Mouse (Mus musculus) intestine, embryonic 15.5 days (tissue): ENCODE data around the gene Pagr1b. TPM values are rescaled to one million over a fixed set of nuclear protein-coding genes. Genes with fewer than 3 reads are reported as not detected.

Source experiments
- ATAC-seq: fragments of 200-750 bp; cut with Nextera tagmentation; 2 replicates; pipeline ENCODE4 v1.8.0; 2017; ENCODE audit warnings: moderate TSS enrichment, moderate library complexity
- H3K27ac ChIP-seq: fragments of 300-500 bp; sonication (generic); 2 replicates; pipeline ENCODE4 v1.5.1; 2015; ENCODE audit warnings: mild to moderate bottlenecking, inconsistent platforms
- H3K27me3 ChIP-seq: fragments of 300-500 bp; sonication (generic); replicated peaks from 2 replicates; pipeline ENCODE4 v1.6.1; 2015; ENCODE audit warnings: inconsistent platforms
- H3K36me3 ChIP-seq: fragments of 300-500 bp; sonication (generic); 2 replicates; pipeline ENCODE4 v1.6.1; 2015; ENCODE audit warnings: inconsistent platforms
- H3K4me1 ChIP-seq: fragments of 300-500 bp; sonication (generic); replicated peaks from 2 replicates; pipeline ENCODE4 v1.6.1; 2015; ENCODE audit warnings: inconsistent platforms
- H3K4me2 ChIP-seq: fragments of 300-500 bp; sonication (generic); replicated peaks from 2 replicates; pipeline ENCODE4 v1.6.1; 2015; ENCODE audit warnings: mild to moderate bottlenecking, inconsistent platforms
- H3K4me3 ChIP-seq: fragments of 300-500 bp; sonication (generic); replicated peaks from 2 replicates; pipeline ENCODE4 v1.5.1; 2015; ENCODE audit warnings: inconsistent platforms
- H3K9ac ChIP-seq: fragments of 300-500 bp; sonication (generic); 2 replicates; pipeline ENCODE4 v1.6.1; 2015; ENCODE audit warnings: inconsistent platforms
- H3K9me3 ChIP-seq: fragments of 300-500 bp; sonication (generic); 2 replicates; pipeline ENCODE4 v1.6.1; 2016; ENCODE audit warnings: inconsistent platforms
- WGBS: fragments of 180-500 bp; shearing (Covaris S2); methylation state at CpG from one replicate; pipeline ENCODE4 v1.1.7; 2015; 5-methylcytosine and 5-hydroxymethylcytosine counted together
- polyA plus RNA-seq: library from polyadenylated mRNA; unstranded; fragments of >200 nt; fragmentation: Nextera tagmentation; extraction: Ambion mirVana; gene quantifications from 2 replicates; pipeline ENCODE4 v1.2.1, GENCODE M21; 2015

Pagr1b gene
- polyA plus RNA-seq, 1 experiment from 2014 or later: 1.5 TPM

- Histone ChIP-seq H3K4me3 (peak overlapping the region; percentile 90), H3K27me3 (no peaks in the 10 kb centered on the region), H3K36me3 (peaks cover 24% of the 10 kb centered on the region), H3K27ac (peak overlapping the region; percentile 99), H3K9ac (peak overlapping the region; percentile 97), H3K9me3 (no peaks in the 10 kb centered on the region), H3K4me1 (peaks cover 58% of the 10 kb centered on the region), H3K4me2 (peak overlapping the region; percentile 78)
- WGBS: under 1% methylated on average over 30 of the region's 30 CpGs
- ATAC-seq: peak; percentile 39
Observed at GRCm38 (mm10) chr7:127024755-127025555, 8.7 kb upstream of the Pagr1b start.

- Histone ChIP-seq H3K4me1 (peaks cover 67% of the 10 kb centered on the region), H3K27me3 (no peaks in the 10 kb centered on the region), H3K9ac (peak overlapping the region; percentile 97), H3K4me3 (peak overlapping the region; percentile 90), H3K4me2 (peak overlapping the region; percentile 78), H3K9me3 (no peaks in the 10 kb centered on the region), H3K36me3 (peaks cover 23% of the 10 kb centered on the region), H3K27ac (peak overlapping the region; percentile 99; the same call in 1 of the 2 replicates)
- 16% methylated on average over 19 of the region's 19 CpGs for WGBS
- ATAC-seq: no peak
Observed at GRCm38 (mm10) chr7:127023896-127024690, 7.8 kb upstream of the Pagr1b start.

GRCm38 (mm10) chr7:127023272-127023691, 7.0 kb upstream of the Pagr1b start:
- Histone ChIP-seq H3K9ac (peak overlapping the region; percentile 97), H3K4me3 (peak overlapping the region; percentile 90; the same call in 1 of the 2 replicates), H3K36me3 (peaks cover 18% of the 10 kb centered on the region), H3K27ac (0 out of 2 replicates have a peak overlapping the region, but pooled peaks have one; percentile 40), H3K4me2 (peak overlapping the region; percentile 78), H3K27me3 (no peaks in the 10 kb centered on the region), H3K4me1 (peaks cover 75% of the 10 kb centered on the region), H3K9me3 (no peaks in the 10 kb centered on the region)
- 78% methylated on average over 13 of the region's 13 CpGs for WGBS
- no peak for ATAC-seq

- peak overlapping the region; percentile 97 for H3K9ac ChIP-seq
- H3K36me3 ChIP-seq: peaks cover 18% of the 10 kb centered on the region
- peaks cover 76% of the 10 kb centered on the region for H3K4me1 ChIP-seq
- H3K9me3 ChIP-seq: no peaks in the 10 kb centered on the region
- WGBS: 71% methylated on average over 7 of the region's 7 CpGs
- ATAC-seq: no peak
- H3K27ac ChIP-seq: 0 out of 2 replicates have a peak overlapping the region, but pooled peaks have one; percentile 40
- H3K27me3 ChIP-seq: no peaks in the 10 kb centered on the region
- peak overlapping the region; percentile 78 for H3K4me2 ChIP-seq
- 0 out of 2 replicates have a peak overlapping the region, but pooled peaks have one; percentile 90 for H3K4me3 ChIP-seq
Observed at GRCm38 (mm10) chr7:127022528-127023271, 6.4 kb upstream of the Pagr1b start.

GRCm38 (mm10) chr7:127021563-127022527, 5.6 kb upstream of the Pagr1b start:
- no peak for ATAC-seq
- H3K4me3 ChIP-seq: peak overlapping the region; percentile 50
- peaks cover 76% of the 10 kb centered on the region for H3K4me1 ChIP-seq
- H3K9ac ChIP-seq: peak overlapping the region; percentile 58
- H3K36me3 ChIP-seq: peaks cover 18% of the 10 kb centered on the region
- H3K9me3 ChIP-seq: no peaks in the 10 kb centered on the region
- peak overlapping the region; percentile 87 for H3K4me2 ChIP-seq
- H3K27ac ChIP-seq: peak overlapping the region; percentile 77
- 38% methylated on average over 5 of the region's 5 CpGs for WGBS
- H3K27me3 ChIP-seq: no peaks in the 10 kb centered on the region

- Histone ChIP-seq H3K27me3 (no peaks in the 10 kb centered on the region), H3K27ac (peak within 1 kb of the TSS; percentile 77), H3K4me2 (peak within 1 kb of the TSS; percentile 87), H3K36me3 (peaks cover 18% of the 10 kb centered on the region), H3K9ac (peak within 1 kb of the TSS; percentile 58), H3K4me3 (peak within 1 kb of the TSS; percentile 50), H3K4me1 (peaks cover 76% of the 10 kb centered on the region), H3K9me3 (no peaks in the 10 kb centered on the region)
- 2% methylated on average over 36 of the region's 37 CpGs for WGBS
- ATAC-seq: no peak
Observed at GRCm38 (mm10) chr7:127020901-127021562, 4.7 kb upstream of the Pagr1b start, which contains the start of the genes Gm42742 and Prrt2. Gm42742 (minus strand) TSS chr7:127021097. Prrt2 (minus strand) TSS chr7:127021211.

GRCm38 (mm10) chr7:127020491-127020890, 4.2 kb upstream of the Pagr1b start:
- Histone ChIP-seq H3K27me3 (no peaks in the 10 kb centered on the region), H3K9ac (peak overlapping the region; percentile 58), H3K4me3 (peak overlapping the region; percentile 50), H3K36me3 (peaks cover 18% of the 10 kb centered on the region), H3K9me3 (no peaks in the 10 kb centered on the region), H3K4me2 (peak overlapping the region; percentile 87), H3K4me1 (peaks cover 81% of the 10 kb centered on the region), H3K27ac (peak overlapping the region; percentile 77; the same call in 1 of the 2 replicates)
- no peak for ATAC-seq
- WGBS: 32% methylated on average over 5 of the region's 5 CpGs

GRCm38 (mm10) chr7:127020031-127020430, 3.7 kb upstream of the Pagr1b start:
- Histone ChIP-seq H3K4me1 (peaks cover 84% of the 10 kb centered on the region), H3K27ac (0 out of 2 replicates have a peak overlapping the region, but pooled peaks have one; percentile 77), H3K4me2 (peak overlapping the region; percentile 87), H3K27me3 (no peaks in the 10 kb centered on the region), H3K9ac (peak overlapping the region; percentile 58), H3K9me3 (no peaks in the 10 kb centered on the region), H3K36me3 (peaks cover 22% of the 10 kb centered on the region), H3K4me3 (peak overlapping the region; percentile 50)
- WGBS: 48% methylated on average over 3 of the region's 3 CpGs
- no peak for ATAC-seq

GRCm38 (mm10) chr7:127019306-127019960, 3.1 kb upstream of the Pagr1b start:
- H3K4me3 ChIP-seq: peak overlapping the region; percentile 50; the same call in 1 of the 2 replicates

More at GRCm38 (mm10) chr7:127019306-127019960, 3.1 kb upstream of the Pagr1b start:
- Histone ChIP-seq H3K27me3 (no peaks in the 10 kb centered on the region), H3K9me3 (no peaks in the 10 kb centered on the region), H3K9ac (peak overlapping the region; percentile 58), H3K4me2 (peak overlapping the region; percentile 87), H3K27ac (0 out of 2 replicates have a peak overlapping the region, but pooled peaks have one; percentile 77), H3K36me3 (peaks cover 23% of the 10 kb centered on the region), H3K4me1 (peaks cover 83% of the 10 kb centered on the region)
- no peak for ATAC-seq
- WGBS: 81% methylated on average over 14 of the region's 14 CpGs
